Mouse (Mus musculus): Measurements from ENCODE around the gene Gsg1l.

Gene Gsg1l

DNA sequence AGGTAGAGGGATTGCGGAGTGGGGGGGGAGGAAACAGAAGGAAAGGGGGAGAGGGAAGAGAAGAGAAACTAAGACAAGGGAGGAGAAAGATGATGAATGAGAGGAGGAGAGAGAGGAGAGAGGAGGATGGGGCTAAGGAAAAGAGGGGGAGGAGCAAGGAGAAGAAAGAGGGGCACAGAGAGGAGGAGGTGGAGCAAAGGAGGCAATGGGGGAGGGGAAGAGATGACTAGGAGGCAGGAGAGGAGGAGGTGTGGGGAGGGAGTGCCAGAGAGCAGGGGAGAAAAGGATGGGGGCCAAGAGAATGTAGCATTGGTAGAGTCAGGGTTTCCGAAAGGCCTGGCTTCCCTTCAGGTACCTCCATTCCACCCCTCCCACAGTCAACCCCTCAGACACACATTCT lies 147.9 kb downstream of the Gsg1l start:
- no peak for DNase-seq (ENCODE audit: low read depth, low spot score)

DNA sequence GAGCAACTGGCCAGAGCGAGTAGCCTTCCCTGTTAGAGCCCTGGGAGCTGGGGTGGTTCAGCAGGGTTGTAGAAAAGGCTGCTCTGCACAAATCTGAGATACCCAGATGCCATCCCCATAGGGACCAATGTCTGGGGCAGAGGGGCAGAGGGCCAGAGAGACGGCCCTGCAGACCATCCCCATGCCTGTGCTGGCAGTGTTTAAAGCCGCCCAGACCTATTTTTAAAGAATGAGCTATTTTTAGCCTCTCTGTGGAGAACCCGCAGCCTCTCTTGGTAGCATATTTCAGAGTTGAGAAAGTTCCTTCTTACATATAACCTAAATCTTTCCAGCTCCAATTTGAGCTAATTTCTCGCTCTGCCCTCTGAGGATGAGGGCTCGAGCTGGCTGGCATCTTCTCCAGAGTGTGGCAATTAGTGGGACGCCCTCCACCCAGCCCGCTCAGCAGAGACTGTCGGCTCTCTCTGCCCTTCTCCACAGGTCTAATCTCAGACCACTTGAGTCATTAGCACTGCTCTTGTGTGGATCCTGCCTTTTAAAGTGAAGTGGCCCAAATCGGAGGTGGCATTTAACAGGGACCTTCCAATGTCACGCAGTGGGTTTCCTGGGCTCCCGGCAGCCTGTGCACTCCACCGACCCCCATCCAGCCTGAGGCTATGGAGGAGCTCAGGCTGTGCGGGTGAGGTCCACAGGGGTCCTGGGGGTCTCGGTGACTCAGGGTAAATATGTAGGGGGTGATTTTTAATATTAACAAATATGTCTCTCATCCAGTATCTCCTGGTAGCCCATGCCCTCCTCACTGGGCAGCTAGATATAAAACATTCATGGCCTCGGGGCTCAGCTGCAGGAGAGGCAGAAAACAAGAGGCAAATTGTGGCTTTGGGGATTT lies 148.6 kb downstream of the Gsg1l start:
- DNase-seq (ENCODE audit: low read depth, low spot score) = peak; percentile 4

DNA sequence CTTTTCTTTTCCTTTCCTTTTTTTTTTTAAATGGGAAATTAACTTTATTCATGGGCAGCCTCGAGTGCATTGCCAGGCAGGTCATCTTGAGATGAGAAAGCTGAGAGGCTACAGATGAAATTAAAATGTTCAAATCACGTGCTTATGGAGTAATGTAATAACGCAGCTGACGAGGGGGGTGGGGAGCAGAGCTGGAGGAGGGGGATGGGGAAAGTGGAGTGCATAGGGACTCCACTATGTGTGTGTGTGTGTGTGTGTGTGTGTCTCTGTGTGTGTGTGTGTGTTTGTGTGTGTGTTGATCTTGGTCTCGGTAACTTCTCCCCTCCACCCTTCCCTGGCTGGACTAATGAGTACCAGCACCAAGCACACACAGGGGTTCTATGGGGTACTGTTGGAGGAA lies 150.6 kb downstream of the Gsg1l start:
- DNase-seq (ENCODE audit: low read depth, low spot score) = no peak

DNA sequence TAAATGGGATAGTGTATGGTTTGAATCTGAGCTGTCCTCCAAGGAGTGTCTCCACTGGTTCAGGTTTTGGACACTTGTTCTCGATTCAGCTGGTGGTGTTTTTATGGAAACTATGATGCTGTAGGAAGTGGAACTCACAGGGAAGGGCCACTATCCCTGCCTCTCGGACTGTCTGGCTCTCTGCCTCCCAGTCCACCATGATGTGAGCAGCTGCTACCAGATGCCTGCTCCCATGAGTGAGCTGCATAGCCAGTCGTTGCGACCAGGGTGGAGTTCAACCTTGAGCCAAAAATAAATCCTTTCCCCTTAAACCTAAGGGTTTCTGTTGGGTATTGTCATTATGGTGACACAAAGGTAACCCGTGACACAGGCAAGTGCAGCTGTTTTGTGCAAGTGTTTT lies 158.2 kb downstream of the Gsg1l start:
- no peak for DNase-seq (ENCODE audit: low read depth, low spot score)

DNA sequence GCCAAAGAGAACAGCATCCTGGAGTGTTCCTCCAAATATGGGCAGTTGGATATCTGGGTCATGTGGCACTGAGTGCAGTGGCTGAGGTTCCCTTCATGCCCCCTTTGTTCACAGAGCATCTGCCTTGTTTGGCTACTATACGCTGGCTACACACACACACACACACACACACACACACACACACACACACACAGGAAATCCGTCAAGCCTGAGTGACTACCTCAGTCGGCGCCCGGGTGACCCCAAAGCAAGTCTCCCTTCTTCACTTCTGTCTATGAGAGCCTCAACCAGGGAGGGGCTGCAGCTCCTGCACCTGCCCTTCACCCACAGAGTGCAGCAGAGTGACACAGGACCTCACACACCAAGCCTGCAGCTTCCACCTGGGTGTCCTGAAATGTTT lies 161.4 kb downstream of the Gsg1l start:
- DNase-seq (ENCODE audit: low read depth, low spot score) = no peak

DNA sequence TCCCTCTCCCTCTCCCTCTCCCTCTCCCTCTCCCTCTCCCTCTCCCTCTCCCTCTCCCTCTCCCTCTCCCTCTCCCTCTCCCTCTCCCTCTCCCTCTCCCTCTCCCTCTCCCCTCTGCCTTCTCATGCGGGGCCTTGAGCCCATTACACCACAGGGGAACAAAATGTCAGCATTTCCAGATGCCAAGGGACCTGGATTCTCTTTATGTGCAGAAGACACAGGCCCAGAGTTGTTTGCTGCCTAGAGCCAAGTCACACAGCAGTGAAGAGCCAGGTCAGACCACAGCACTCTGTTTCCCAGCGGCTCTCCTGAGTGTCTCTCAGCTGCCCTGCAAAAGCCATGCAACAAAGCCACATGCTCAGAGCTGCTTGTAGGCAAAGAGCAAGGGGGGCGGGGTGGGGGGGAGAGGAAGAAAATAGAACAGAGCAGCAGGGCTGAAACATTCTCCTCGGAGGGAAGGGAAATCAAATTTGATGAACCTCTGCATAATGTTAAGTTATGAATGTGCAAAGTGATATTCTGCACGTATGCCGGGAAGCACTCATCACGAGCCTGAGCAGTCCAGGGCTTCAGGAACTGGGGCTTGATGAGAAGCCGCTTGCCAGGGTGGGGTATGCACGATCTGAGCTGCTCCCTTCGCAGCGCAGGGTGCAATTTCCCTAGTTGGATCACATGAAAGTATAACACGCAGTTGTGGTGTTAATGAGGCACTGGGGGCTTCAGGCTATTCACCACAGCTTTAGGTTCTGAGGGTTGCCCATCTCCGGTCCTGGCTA lies 181.6 kb downstream of the Gsg1l start:
- DNase-seq (ENCODE audit: low read depth, low spot score) = no peak

DNA sequence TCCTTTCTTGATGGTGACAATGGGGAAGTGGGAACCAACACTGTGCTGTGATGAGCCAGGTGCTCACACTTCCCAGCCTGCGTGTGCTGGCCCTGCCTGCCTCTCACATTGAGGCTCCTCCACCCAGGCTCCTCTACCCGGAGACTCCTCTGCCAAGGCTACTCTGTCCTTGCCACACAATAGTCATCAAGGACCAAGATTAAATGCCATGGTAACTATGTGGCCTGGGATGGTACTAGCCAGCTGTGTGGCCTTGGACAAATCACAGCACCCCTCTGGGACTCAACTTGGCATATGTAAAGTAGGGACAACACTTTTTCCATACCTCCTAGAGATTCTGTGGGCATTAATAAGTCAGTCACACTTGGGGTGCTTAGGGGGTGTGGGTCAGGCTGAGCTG lies 182.3 kb downstream of the Gsg1l start:
- DNase-seq (ENCODE audit: low read depth, low spot score) = no peak

DNA sequence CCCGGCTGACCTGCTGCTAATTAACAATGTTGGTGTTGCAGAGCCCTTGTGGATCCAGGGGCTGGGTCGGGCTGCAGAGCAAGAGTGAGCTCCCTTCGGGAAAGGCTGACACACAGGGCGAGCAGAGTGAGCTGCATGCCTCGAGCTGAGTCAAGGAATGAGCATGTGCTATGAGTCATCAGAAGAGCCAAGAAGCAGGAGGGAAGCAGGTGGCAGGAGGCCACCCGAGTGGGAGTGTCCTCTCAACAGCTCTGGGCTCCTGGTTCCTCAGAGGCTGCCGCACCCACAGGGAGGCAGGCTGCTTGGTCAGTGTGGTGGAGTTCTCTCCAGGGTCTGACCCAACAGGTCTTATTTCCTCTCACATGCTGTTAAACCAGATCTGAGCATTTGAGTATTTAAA lies 183.2 kb downstream of the Gsg1l start:
- DNase-seq (ENCODE audit: low read depth, low spot score) = peak; percentile 94

DNA sequence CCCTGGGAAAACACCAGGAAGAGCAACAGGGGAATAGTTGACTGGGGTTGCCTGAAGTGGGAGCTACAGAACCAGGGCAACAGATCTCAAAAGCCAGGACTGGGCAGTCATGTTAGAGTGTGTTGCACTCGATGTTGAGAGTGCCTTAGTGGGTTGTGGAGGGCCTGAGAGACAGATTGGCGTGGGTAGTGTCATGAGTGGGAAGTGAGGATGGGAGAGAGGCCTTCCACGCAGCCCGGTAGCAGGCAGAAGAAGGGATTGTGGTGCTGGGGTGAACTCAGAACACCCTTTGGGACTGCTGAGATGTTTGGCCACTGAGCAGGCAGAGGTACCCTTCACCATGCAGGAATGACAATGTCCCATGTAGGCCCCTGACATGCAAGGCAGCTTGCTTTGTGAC lies 185.2 kb downstream of the Gsg1l start:
- no peak for DNase-seq (ENCODE audit: low read depth, low spot score)

DNA sequence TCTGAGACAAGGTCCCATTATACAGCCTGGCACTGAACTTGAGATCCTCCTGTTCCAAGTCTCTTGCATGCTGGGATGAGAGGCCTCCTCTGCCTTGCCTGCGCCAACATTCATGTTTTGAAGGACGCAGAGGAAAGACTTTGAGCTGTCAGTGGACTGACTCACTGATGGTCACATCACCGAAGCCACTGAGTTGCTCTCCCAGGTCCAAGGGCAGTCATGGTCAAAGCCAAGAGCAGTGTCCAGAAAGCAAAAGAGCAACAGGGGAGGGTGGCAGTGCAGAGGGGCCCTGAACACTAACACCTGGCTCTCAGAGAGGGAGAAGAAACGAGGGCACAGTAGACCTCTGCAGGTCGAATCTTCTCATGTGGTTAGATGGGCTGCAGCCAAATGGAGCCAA lies 188.6 kb downstream of the Gsg1l start:
- DNase-seq (ENCODE audit: low read depth, low spot score) = no peak

DNA sequence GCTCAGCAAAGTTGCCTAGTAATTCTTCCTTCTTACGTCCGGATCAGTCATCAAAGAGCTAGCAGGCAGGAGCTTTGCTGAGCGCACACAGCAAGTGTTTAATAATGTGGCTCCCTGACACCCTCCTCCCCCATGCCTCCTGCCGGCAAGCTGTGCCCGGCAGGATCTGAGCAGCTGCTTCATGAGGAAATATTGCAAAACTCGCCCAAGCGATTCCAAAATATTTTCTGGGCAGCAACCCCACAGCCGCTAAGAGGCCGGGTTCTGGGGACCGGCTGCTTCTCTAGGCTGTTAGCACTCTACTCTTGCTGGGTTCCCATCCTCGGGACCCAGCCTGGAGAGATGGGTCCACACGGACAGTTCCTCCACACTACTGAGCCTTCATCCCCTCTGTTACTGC lies 193.8 kb downstream of the Gsg1l start:
- DNase-seq (ENCODE audit: low read depth, low spot score) = no peak

DNA sequence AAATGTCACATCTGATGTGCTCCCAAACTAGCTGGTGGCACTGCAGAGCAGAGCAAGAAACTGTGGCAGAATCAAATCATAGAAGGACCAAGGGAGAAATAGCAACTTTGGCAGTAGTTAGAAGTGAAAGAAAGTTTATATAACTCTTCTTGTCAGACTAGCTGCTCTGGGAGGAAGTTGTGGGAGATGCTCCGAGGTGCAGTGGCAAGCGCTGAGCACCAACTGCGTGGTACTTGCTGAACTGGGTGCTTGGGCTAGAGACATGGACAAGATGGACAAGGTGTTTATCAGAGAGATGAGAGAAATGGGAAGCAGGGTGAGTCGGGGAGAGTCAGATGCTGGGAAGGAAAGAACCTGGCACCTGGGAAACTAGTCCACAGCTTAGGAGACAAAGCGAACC lies 194.4 kb downstream of the Gsg1l start:
- no peak for DNase-seq (ENCODE audit: low read depth, low spot score)

DNA sequence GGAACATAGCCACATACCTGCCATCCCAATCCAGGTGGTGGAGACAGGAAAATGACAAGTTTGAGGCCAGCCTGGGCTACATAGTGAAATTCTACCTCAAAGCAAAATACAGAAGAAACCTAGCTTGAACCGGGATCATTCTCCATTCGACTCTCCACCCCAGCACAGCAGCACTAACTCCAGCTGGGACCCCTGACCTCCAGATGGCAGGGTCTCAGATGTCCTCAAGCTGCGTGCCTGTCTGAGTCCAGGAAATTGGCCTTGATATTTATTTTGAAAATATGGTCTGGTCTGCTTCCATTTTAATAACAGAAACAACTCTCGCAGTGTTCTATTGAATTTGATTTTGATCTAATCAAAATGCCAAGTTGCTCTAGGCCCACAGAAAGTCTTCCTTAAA lies 195.1 kb downstream of the Gsg1l start:
- DNase-seq (ENCODE audit: low read depth, low spot score) = no peak

DNA sequence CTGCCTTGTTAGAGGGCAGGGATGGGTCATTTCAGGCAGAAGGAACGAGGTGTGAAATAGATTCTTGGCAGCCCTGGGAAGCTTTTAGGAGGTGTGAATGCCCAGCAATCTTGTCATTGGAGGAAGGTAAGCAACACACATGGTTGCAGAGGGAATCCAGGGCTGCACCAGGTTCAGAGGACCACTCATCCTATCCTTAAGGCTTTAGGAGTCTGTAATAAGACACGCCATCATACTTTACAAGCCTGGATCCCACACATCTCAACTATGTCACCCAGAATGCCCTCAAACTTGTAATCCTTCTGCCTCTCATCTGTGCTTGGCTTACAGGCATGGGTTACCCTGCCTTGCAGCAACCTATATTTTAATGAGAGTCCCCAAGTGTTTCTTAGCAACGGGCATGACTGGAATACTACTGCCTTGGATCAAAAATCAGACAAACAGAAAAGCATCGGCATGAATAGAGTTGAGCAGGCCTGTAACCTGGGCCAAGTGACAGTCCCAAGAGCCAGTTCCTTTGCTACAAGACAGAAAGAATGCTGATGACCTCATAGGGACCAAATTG lies 196.0 kb downstream of the Gsg1l start:
- DNase-seq (ENCODE audit: low read depth, low spot score) = no peak

DNA sequence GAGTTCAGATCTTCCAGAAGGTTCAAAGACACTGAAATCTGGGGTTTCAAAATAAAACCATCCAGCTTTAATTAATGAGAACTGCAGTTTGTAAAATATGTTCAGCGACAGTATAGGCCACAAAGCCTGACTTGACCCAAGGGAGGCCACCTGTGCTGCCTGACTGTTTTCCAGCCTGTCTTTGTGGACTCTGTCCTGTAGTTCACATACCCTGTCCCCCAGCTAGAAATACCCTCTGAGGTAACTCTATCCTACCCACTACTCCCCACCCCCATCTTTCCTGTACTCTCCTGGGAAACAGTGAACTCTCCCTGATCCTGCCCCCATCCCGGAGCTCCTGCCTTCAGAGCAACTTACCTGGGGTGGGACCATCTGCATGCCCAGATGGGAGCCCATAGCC lies 199.0 kb downstream of the Gsg1l start:
- no peak for DNase-seq (ENCODE audit: low read depth, low spot score)

DNA sequence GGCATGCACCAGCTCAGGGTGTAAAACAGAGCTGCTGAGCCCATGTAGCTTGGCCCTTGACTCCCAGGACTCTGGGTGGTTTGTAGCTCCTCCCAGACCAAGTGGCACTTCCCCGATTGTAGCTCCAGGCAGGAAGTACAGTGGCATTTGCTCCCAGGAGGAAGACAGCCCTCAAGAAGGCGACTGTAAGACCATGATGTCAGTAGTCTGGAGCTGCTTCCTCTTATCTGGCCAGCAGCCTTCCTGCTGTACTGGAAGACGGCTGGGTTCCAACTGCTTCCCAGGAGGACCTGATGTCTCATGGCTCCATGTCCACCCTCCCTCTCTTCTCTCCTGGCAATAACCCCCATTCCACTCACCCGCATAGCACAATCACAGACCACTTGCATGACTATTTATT lies 204.2 kb downstream of the Gsg1l start:
- DNase-seq (ENCODE audit: low read depth, low spot score) = no peak

DNA sequence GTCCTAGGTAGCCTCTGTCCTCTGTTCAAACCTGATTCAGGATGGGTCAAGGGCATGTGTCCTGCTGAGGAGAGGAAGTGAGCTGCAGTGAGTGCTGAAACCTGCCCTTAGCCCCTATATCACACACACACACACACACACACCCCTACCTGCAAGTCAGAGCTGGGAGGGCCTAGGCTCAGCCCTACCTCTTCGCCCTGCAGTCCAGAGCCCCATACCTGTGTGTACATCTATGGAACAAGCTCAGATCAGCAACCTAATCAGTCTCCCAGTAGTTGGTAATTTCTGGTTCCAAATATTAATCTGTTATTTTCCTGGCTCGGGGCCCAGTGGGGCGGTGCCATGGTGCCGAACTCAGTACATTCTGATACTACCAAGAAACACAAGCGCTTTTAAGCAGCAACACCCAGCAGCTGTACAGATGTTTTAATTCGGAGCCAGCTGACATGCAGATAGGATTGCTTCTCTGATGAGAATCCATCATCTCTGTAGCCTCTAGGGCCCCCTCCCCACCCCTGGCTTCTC lies 208.2 kb downstream of the Gsg1l start:
- DNase-seq (ENCODE audit: low read depth, low spot score) = no peak

DNA sequence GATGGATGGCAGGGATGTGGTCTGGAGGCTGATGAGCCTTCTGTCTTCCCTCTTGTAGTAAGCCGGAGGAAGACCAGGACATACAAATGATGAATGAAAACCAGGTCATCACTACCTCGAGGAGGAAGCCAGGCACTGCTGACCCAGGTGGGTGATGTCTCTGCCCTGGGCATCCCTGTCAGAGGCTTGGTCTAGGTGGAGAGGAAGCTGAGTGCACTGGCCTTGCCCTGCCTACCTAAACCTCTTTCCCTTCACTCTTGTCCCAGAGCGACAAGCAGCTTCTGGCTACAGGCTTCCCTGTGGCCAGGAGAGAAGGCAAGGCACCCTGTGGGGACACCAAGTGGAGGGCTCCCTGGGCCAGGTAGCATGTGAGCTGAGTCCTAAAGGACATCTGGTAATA lies 209.3 kb downstream of the Gsg1l start:
- no peak for DNase-seq (ENCODE audit: low read depth, low spot score)

DNA sequence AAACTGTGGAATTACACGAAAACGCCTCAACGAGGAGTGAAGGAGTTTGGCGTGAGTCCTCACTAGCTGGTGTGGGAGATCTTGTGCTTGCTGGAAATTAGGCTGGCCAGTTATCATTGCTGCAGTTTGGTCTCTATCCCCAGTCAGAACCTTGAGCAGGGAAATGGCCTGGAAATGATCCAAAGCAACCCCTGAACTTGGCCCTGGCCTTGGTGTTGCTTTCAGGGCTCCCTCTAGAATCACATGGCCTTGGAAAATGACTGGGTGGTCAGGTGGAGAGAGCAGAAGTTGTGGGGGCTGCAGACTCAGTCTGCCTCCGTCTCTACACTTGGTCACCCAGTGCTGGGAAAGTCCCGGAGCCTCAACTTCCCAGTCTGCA lies 210.0 kb downstream of the Gsg1l start:
- no peak for DNase-seq (ENCODE audit: low read depth, low spot score)

DNA sequence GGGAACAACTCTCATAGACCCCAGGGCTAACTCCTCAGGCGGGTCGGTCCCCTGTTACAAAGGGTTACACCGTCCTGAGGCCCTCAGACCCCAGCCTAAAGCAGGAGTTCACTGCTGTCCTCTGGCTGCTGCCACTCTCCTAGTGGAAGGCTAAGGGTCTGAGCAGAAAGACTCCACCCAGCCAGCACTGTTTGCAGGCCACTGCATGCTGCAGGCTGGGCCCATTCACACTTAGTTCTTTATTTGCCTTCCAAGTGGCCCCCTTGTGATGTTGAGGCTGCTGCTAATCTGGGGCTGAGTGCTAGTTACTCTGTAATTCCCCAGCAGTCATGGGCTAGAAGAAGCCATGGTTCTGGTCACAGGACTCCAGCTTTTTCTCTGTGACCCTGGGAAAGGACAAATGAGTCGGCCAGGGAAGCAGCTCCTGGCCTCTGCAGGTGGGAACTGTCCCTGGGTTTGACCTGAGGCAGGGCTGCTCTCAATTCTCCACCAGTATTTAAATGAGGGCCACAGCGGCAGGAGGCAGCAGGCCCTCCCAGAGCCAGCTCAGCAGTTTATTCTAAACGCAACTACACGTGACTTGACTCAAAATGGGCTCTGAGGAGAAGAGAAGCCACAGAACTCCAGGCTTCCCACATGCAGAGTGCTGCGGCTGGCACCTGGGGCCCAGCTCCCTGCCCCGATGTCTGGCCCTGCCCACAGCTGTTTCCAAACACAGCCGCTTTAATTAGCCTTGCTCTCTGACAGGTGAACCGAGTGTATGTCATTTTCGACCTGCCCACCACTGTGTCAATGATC lies 210.6 kb downstream of the Gsg1l start:
- no peak for DNase-seq (ENCODE audit: low read depth, low spot score)

DNA sequence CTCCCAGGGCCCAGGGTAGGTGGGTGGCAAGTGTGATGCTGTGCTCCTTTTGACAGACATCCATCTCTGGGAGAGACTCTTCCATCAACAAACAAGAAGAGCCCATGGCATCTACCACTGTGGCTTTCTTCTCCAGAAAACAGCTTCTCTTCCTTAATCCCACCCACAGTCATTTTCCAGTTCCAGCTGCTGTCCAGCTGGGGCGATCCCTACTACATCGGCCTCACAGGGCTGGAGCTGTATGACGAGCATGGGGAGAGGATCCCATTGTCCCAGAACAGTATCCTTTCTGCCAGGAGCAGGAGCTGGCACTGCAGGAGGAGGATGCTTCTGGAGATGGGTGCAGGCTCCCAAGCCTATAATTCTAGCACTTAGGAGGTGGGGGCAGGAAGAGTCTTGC lies 213.6 kb downstream of the Gsg1l start:
- no peak for DNase-seq (ENCODE audit: low read depth, low spot score)

DNA sequence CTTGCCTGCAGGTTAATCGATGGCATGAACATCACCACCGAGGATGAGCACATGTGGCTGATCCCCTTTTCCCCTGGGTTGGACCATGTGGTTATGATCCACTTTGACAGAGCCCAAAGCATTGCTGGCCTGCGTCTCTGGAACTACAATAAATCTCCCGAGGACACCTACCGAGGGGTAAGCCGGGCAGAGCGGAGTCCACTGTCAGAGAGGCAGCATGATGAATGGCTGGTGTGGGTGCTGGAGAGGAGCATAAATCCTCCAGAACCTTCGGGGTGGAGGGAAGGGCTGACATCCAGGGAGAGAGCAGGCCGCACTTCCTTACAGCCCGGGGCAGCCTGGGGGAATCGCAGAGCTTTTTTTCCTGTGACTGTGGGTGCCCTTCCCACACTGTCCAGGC lies 217.0 kb downstream of the Gsg1l start:
- DNase-seq (ENCODE audit: low read depth, low spot score) = no peak
